In the genomic region with DNA sequence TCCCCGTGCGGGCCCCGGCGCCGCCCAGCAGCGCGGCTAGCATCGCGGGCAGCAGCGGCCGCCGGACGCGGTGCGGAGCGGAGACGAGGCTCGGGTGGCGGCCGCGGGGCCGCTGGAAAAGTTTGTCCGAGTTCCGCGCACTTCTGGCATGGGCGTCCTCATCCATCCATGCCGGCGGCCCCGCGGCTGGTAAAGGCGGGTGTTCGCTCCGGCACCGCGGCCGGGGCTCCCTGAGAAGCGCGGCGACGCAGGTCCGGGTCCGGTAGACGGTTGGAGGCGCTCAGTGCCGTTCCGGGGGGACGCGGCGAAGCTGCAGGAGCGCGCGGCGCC, we compare ENCODE assay signal across 7 mouse cellular contexts. TPM values are rescaled to one million over a fixed set of nuclear protein-coding genes. Genes with fewer than 3 reads are reported as not detected.
DNase-seq lines count a peak whose midpoint lies in the region; ATAC-seq and TF ChIP-seq lines count a peak whose summit lies in the region.

No protein-coding gene starts in this region.

- WGBS in lung, embryonic 14.5 days = under 1% methylated on average over 53 of the region's 53 CpGs
- 0% methylated on average over 51 of the region's 53 CpGs for WGBS in embryonic facial prominence, embryonic 15.5 days
- under 1% methylated on average over 53 of the region's 53 CpGs for WGBS in intestine, postnatal 0 days
- WGBS in neural tube, embryonic 15.5 days = under 1% methylated on average over 53 of the region's 53 CpGs

- peak overlapping the region; percentile 77 for H3K4me2 ChIP-seq in lung, embryonic 14.5 days
- peak overlapping the region; percentile 59 for H3K4me2 ChIP-seq in embryonic facial prominence, embryonic 15.5 days (replicated peaks)
- H3K4me2 ChIP-seq in intestine, postnatal 0 days (replicated peaks; ENCODE audit: low read depth) = peak overlapping the region; percentile 99
- peak overlapping the region; percentile 95 for H3K4me2 ChIP-seq in neural tube, embryonic 15.5 days

- intact Hi-C loops in gastrocnemius, postnatal 36 days (cut with DNase I) = loop anchor here (5.0 kb wide), 3 partner anchors 289 to 319 kb away; no protein-coding TSS in a partner anchor

- peaks cover 28% of the 10 kb centered on the region for H3K27me3 ChIP-seq in lung, embryonic 14.5 days (ENCODE audit: insufficient read depth, low read length)
- H3K27me3 ChIP-seq in embryonic facial prominence, embryonic 15.5 days = no peaks in the 10 kb centered on the region
- H3K27me3 ChIP-seq in intestine, postnatal 0 days (replicated peaks; ENCODE audit: control insufficient read depth, insufficient read depth, low read length) = peaks cover 40% of the 10 kb centered on the region
- H3K27me3 ChIP-seq in neural tube, embryonic 15.5 days (replicated peaks) = peaks cover 3% of the 10 kb centered on the region

- DNase-seq in lung, embryonic 14.5 days = no peak
- DNase-seq in lung, postnatal 25 days (ENCODE audit: low spot score) = no peak
- no peak for DNase-seq in gastrocnemius, postnatal 36 days
- DNase-seq in urinary bladder, adult 2 months (ENCODE audit: low spot score) = no peak

- no peaks in the 10 kb centered on the region for H3K36me3 ChIP-seq in lung, embryonic 14.5 days (ENCODE audit: insufficient read depth)
- H3K36me3 ChIP-seq in embryonic facial prominence, embryonic 15.5 days = no peaks in the 10 kb centered on the region
- no peaks in the 10 kb centered on the region for H3K36me3 ChIP-seq in intestine, postnatal 0 days (ENCODE audit: control insufficient read depth, insufficient read depth)
- no peaks in the 10 kb centered on the region for H3K36me3 ChIP-seq in neural tube, embryonic 15.5 days

- H3K9ac ChIP-seq in lung, embryonic 14.5 days = peak overlapping the region; percentile 89
- peak overlapping the region; percentile 94 for H3K9ac ChIP-seq in embryonic facial prominence, embryonic 15.5 days
- peak overlapping the region; percentile 68 for H3K9ac ChIP-seq in intestine, postnatal 0 days (ENCODE audit: low read depth, low read length)
- H3K9ac ChIP-seq in neural tube, embryonic 15.5 days (replicated peaks) = peak overlapping the region; percentile 85

- peak overlapping the region; percentile 98 for H3K27ac ChIP-seq in lung, embryonic 14.5 days (ENCODE audit: low read depth)
- peak overlapping the region; percentile 100 for H3K27ac ChIP-seq in embryonic facial prominence, embryonic 15.5 days (replicated peaks)
- H3K27ac ChIP-seq in intestine, postnatal 0 days (ENCODE audit: low read depth, low read length) = peak overlapping the region; percentile 88
- peak overlapping the region; percentile 93 for H3K27ac ChIP-seq in neural tube, embryonic 15.5 days (replicated peaks)

- peak overlapping the region; percentile 73 for H3K4me3 ChIP-seq in lung, embryonic 14.5 days (ENCODE audit: low read depth, low read length)
- H3K4me3 ChIP-seq in embryonic facial prominence, embryonic 15.5 days (replicated peaks) = peak overlapping the region; percentile 84
- H3K4me3 ChIP-seq in intestine, postnatal 0 days (ENCODE audit: low read depth, low read length) = peak overlapping the region; percentile 69
- H3K4me3 ChIP-seq in neural tube, embryonic 15.5 days (replicated peaks) = peak overlapping the region; percentile 78

- TF ChIP-seq CTCF in lung, embryonic 14.5 days (IDR thresholded peaks at IDR 0.05; ENCODE audit: low read depth) = no peak
- no peak for TF ChIP-seq CTCF in intestine, postnatal 0 days (IDR thresholded peaks at IDR 0.05; ENCODE audit: low read depth)

- ATAC-seq in lung, embryonic 14.5 days (ENCODE audit: insufficient read depth) = no peak
- ATAC-seq in embryonic facial prominence, embryonic 15.5 days (ENCODE audit: insufficient number of reproducible peaks, low FRiP score, low TSS enrichment, low read depth) = no peak
- peak; percentile 9; the same call in 1 of the 2 replicates for ATAC-seq in intestine, postnatal 0 days
- no peak; the same call in 1 of the 2 replicates for ATAC-seq in neural tube, embryonic 15.5 days (ENCODE audit: low FRiP score)

- peaks cover 11% of the 10 kb centered on the region for H3K4me1 ChIP-seq in lung, embryonic 14.5 days (ENCODE audit: insufficient read depth)
- H3K4me1 ChIP-seq in embryonic facial prominence, embryonic 15.5 days = peaks cover 28% of the 10 kb centered on the region
- H3K4me1 ChIP-seq in intestine, postnatal 0 days (replicated peaks; ENCODE audit: control insufficient read depth, insufficient read depth, low read length) = no peaks in the 10 kb centered on the region
- H3K4me1 ChIP-seq in neural tube, embryonic 15.5 days = peaks cover 48% of the 10 kb centered on the region

- no peaks in the 10 kb centered on the region for H3K9me3 ChIP-seq in lung, embryonic 14.5 days (ENCODE audit: low read depth, low read length)
- no peaks in the 10 kb centered on the region for H3K9me3 ChIP-seq in embryonic facial prominence, embryonic 15.5 days (replicated peaks)
- H3K9me3 ChIP-seq in intestine, postnatal 0 days (ENCODE audit: control insufficient read depth) = no peaks in the 10 kb centered on the region
- no peaks in the 10 kb centered on the region for H3K9me3 ChIP-seq in neural tube, embryonic 15.5 days (replicated peaks)

RNA-seq across cellular contexts. Expression of a gene that starts 0.4 kb away (rescaled TPM):
- polyA plus RNA-seq in lung, embryonic 14.5 days (2014; fragmentation: Nextera tagmentation; extraction: Ambion mirVana) = 31.0 and 32.1 TPM in 2 replicates
- 236 and 242 TPM in 2 replicates for polyA plus RNA-seq in embryonic facial prominence, embryonic 15.5 days (2015; fragmentation: Nextera tagmentation; extraction: Ambion mirVana)
- 41.5 and 44.4 TPM in 2 replicates for polyA plus RNA-seq in intestine, postnatal 0 days (2015; fragmentation: Nextera tagmentation; extraction: Ambion mirVana)
- polyA plus RNA-seq in neural tube, embryonic 15.5 days (2015; fragmentation: Nextera tagmentation; extraction: Ambion mirVana) = 16.2 and 26.7 TPM in 2 replicates
- total RNA-seq in gastrocnemius, postnatal 36 days (2021) = 10 to 100 TPM; 14.6 to 17.4 TPM
- 155 and 162 TPM in 2 replicates for polyA plus RNA-seq in urinary bladder, adult 2 months (2012; rRNA removed)
